Mouse (Mus musculus): ENCODE measurements around the gene Slc35f6.
"Not testable (repeated sequence)": the region's sequence is repeated elsewhere in the genome, so short reads cannot be mapped to it uniquely, and the experiment has no call there.

Slc35f6 gene

DNA sequence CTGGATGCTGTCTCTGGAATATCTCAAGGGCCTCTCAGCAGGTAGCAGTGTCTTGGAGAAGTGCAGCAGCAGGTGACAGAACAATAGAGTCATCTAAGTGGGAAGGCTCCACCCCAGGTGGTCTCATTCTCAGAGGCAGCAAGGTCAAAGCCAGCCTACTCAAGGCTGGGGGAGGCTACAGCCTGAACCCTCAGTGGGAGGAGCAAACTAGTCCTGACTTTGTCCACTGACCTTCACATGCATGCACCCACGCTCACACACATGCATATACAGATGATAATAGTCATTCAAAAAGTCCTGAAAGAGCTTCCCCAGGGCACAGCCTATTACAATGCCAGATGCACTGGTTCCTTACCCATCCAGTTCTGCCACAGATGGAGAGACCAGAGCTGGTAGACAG lies 12.5 kb downstream of the Slc35f6 start:
- no peak for DNase-seq (ENCODE audit: low spot score)

- DNase-seq (ENCODE audit: low spot score): no peak
These were observed 13.1 kb downstream of the Slc35f6 start for GRCm38 (mm10) chr5:30660813-30661212.

DNA sequence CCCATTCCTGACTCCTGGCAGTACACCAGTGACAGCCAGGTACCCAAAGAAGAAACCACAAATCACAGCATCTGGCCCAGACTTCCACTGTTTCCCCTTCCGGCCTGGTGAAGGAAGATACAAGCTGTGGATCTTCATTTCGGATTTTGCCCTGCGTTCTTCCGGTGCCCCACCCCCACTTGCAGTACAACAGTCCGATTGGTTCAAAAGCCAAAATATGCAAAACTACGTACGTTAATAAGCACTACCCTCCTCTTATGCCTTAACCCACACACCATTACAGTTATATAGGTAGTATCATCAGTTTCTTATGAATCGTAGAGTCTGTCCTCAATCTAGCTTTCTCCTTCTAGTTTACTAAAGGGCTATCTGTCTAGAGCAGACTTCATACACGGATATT lies 17.6 kb downstream of the Slc35f6 start:
- no peak for DNase-seq (ENCODE audit: low spot score)

DNA sequence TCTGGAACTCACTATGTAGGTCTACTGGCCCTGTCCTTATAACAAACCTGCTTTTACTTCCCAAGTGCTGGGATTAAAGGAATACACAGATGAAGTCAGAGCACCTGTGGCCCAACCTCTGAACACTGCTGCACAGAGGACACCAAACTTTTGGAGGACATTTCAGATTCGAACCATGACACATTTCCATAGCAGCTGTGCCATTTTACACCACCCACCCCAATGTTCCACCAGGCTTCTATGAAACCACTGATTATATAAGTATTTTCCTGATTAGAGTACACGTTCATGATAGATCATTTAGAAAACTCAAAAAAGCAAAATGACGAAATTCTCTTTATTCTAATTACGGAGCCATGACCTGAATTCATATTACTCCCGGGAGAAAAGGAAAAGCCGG lies 18.2 kb downstream of the Slc35f6 start:
- peak; percentile 6 for DNase-seq (ENCODE audit: low spot score)

DNA sequence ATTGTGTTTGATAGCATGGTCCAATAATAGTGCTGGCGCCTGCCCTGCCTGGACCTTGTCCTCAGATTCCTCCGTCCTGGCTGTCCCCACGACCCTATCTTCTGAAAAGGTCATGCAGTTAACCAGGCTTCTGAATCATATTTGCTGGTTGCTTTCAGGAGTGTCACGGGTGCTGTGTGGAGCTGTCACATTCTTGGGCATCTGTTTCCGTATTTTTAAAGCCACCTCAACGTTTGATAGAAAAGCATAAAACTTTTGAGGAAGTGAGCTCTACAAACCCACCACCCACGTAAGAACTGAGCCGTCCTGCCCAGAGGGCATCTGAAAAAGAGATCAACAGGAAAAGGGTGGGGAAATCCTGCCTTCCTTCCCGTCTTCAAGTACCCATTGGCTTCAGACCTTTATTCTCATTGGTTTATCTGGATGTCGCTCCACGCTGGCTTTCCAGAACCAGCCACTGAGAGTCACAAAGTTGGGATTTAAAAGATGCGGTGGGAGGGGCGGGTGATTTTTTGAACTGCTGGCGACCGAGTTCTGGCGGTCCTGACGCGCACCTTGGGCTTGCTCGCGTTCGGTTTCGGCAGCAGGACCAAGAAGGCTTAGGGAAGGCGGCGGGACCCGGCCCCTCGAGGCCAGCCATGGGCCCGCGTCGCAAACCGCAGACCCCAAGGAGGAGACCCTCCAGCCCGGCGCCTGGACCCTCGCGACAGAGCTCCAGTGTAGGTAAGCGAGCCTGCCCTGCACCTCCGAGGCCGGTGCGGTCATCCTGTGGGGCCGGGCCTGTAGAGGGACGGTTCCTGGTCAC lies 18.9 kb downstream of the Slc35f6 start, which contains the start of gene Cenpa:
Cenpa (plus strand) TSS at position 387 of the 805 bp plus-strand sequence.
- DNase-seq (ENCODE audit: low spot score): peak; percentile 97

- peak; percentile 30 for DNase-seq (ENCODE audit: low spot score)
These were observed 19.5 kb downstream of the Slc35f6 start for GRCm38 (mm10) chr5:30667215-30667614.

- DNase-seq (ENCODE audit: low spot score): peak; percentile 28
These were observed 20.0 kb downstream of the Slc35f6 start for GRCm38 (mm10) chr5:30667686-30668085.

DNA sequence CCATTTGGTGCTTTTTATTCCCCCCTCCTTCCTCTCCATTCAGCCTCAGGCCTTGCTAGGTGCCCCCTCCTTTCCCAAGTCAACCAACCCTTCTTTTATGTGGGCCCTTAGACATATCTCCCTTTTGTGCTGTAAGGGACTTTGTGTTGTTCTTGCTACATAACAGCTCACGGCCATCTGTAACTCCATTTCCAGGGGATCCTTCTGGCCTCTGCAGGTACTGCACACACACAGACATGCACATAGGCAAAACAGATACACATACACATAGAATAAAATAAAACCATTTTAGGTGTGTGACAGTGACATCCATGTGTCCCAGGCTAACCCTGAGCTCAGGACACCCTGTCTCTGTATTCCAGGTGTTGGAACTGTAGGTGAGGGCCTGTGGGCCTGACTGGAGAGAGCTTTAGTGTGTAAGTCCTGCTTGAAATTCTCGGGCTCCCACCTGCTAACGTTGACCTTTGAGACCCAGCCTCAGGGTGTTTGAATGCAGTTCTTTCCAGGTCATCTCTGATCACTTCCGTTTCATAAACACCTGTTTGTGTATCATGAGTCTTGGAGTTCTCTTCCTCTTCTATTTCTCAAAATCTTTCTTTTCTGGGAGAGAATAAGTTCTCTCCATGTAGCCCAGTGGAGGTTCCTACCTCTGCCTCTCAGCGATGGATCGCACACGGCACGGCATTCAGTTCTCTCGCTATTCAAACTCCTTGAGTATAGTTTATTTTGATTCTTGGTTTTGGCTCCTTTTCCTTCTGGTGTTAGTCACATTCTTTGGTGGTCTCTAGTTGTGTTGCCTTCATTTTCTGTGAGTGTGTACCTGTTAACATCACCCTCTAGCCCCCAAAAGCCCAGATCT lies 21.1 kb downstream of the Slc35f6 start:
- DNase-seq (ENCODE audit: low spot score): no peak

GRCm38 (mm10) chr5:30669496-30669830 lies 21.7 kb downstream of the Slc35f6 start:
- DNase-seq (ENCODE audit: low spot score): no peak

DNA sequence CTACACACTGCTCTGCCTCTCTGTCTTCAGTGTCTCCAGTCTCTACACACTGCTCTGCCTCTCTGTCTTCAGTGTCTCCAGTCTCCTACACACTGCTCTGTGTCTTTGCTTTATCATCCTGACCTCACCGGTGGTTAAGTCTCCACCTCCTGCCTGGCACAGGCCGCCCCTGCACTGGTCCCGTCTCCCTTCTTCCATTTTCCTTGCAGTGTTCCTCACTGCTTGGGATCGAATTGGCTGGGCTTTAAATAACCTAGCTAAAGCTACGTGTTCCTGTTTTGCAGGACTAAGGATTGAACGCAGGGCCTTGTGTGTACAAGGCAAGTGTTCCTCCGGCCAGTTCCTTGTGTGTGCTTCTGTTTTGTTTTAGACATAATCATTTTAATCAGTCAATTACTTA lies 22.4 kb downstream of the Slc35f6 start:
- DNase-seq (ENCODE audit: low spot score): no peak

GRCm38 (mm10) chr5:30674001-30674400 lies 26.3 kb downstream of the Slc35f6 start:
- no peak for DNase-seq (ENCODE audit: low spot score)

GRCm38 (mm10) chr5:30676800-30677199 lies 29.1 kb downstream of the Slc35f6 start:
- DNase-seq (ENCODE audit: low spot score): no peak

GRCm38 (mm10) chr5:30678069-30678468 lies 30.3 kb downstream of the Slc35f6 start:
- DNase-seq (ENCODE audit: low spot score): not testable (repeated sequence)

DNA sequence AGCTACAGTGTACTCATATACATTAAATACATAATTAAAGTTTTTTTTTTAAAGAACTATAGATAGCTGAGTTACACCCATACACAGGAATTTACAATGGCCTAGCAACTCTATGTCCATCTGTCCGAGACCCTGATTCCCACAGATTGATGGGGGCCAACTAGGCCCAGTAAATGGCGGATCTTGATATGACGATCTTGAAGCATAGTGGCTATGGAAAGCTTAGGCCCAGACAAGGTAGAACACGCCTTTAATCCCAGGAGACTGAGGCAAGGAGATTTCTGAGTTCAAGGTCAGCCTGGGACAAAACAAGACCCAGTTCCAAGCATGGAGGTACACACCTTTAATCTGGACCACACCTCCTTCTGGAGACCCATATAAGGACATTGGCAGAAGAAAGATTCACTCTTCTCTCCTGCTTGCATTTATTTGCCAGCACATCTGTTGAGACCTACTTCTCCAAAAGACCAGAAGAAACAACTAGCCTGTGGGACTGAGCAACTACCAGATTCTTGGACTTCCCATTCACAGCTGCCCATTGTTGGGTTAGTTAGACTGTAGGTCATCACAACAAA lies 31.1 kb downstream of the Slc35f6 start:
- DNase-seq (ENCODE audit: low spot score): no peak

DNA sequence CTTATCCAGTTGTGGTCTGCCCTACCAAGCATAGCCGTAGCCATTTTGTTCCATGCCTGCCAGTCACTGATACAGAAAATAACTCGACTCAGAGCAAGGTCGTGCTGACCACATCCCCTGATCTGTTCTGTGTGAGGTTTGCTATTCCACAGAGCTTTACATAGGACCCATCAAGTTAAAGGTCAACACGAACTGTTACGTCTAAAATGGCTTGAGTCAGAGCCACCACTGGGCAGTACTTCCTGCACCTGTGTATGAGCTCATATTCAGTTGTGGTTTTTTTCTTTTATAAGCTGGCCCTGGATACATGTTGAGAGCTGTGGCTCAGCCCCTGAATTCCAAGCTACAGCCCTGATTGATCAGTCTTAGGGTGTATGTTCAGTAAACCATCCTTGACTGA lies 31.9 kb downstream of the Slc35f6 start:
- no peak for DNase-seq (ENCODE audit: low spot score)

GRCm38 (mm10) chr5:30681970-30682369 lies 34.2 kb downstream of the Slc35f6 start:
- DNase-seq (ENCODE audit: low spot score): no peak

DNA sequence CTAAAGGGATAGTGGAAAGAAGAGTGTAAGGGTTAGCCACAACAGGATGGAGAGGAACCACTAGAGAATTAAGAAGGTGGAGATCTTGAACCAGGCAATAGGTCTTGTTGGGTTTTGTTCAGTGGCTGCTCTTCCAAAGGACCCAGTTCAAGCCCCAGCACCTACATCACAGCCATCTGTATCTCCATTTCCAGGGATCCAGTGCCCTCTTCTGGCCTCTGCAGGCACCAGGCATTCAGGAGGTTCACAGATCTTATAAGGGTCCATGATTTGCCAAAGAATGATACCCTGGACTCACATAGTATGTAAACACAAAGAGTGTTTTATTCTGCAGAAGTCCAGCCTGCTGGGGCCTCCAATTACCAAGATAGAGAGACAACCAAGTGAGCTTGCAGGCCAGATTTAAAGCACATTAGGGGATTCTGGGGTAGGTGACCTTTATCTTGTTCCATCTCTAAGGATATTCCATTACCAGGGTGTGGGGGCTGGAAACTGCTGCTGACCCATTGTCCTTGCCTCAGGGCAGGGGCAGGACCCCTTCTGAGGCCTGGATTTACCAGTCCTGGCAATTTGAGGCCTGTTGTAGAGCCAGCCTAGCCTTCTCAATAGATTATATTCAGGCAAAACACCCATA lies 35.4 kb downstream of the Slc35f6 start:
- no peak for DNase-seq (ENCODE audit: low spot score)

DNA sequence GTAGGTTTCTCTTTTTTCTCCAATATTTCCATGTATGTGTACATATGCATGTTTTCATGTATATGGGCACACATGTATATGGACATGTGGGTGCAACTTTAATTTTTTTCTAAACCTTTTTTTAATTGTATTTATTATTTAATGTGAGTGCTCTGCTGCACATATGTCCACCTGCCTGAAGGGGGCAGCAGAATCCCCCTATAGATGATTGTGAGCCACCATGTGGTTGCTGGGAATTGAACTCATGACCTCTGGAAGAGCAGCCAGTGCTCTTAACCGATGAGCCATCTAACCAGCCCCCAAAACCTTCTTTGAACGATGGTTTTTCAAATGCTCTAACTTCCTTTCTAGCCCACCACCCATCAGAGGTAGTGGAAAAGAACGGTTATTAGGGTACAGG lies 36.3 kb downstream of the Slc35f6 start:
- no peak for DNase-seq (ENCODE audit: low spot score)

DNA sequence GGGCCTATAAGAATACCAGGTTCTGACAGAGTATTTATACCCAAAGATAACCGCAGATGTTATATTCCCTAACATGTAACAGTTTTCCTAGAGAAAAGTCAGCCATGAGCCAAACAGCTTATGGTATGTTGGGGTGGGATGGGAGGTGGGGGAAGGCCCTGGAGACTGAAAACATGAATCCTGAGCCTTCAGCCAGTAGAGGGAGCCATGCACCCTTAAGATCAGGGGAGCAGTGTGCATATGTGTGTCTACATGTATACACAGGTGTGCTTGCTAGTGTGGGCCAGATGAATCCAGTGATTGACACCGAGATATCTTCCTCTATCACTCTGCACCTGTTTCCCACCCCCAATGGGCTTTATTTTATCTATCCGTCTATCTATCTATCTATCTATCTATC lies 39.0 kb downstream of the Slc35f6 start:
- DNase-seq (ENCODE audit: low spot score): peak; percentile 62

- DNase-seq (ENCODE audit: low spot score): no peak
These were observed 52.7 kb downstream of the Slc35f6 start for GRCm38 (mm10) chr5:30700361-30701000.

DNA sequence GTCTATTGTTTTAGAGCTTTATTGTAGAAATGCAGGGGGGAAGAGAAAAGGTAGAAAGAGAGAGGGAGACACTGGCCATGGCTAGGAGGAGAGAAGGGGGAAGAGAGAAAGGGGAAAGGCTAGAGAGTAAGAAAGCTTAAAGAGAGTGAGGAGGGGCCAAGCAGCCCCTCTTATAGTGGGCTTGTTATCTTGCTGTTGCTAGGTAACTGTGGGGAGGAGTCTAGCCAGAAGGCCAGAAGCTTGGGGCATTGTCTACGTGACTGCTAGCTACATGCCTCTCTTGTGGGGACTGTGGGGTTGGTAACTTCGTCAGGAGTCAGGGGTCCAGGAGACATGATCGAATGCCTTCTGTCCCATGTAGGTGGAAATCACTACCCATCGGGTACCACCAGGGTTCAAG lies 53.6 kb downstream of the Slc35f6 start:
- DNase-seq (ENCODE audit: low spot score): peak; percentile 49

GRCm38 (mm10) chr5:30701866-30702265 lies 54.1 kb downstream of the Slc35f6 start:
- DNase-seq (ENCODE audit: low spot score): no peak

Measured in embryo, embryonic 10.5 days (tissue).